In the genomic region with DNA sequence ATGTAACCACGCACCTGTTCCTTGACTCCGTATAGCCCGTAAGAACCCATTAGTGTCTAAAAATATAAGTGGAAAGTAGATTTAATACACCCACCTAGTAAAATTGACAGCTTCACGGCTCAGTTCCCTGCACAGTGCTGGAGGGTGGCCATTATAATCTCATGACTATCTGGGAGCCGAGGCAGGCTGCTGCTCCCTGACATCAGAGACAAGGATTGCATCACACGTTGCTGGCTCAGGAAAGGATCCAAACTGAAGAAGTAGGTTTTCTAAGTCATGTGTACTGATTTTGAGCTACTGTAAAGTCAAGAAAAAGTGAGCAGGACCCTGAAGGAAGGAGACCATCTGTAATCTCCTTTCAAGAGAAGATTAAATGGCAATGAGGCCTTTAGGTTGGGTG, we compare ENCODE assay signal across 27 mouse cellular contexts.
"Had no signal": no experiment of that assay in that cellular context is flagged by ENCODE, and none has a peak within 500 bp of the region (broad histone marks: within the 10 kb centered on the region; RNA-seq: fewer than 3 reads in every experiment).

No protein-coding gene starts in this region.

- H3K9ac ChIP-seq: heart, embryonic 13.5 days; heart, embryonic 15.5 days; hindbrain, embryonic 13.5 days; hindbrain, embryonic 15.5 days; kidney, embryonic 15.5 days; limb, embryonic 13.5 days; limb, embryonic 15.5 days; liver, embryonic 13.5 days had no signal

- ATAC-seq: hindbrain, postnatal 0 days; intestine, embryonic 16.5 days had no signal

- H3K4me1 ChIP-seq: heart, embryonic 10.5 days; heart, embryonic 13.5 days; heart, embryonic 15.5 days; hindbrain, embryonic 15.5 days; limb, embryonic 15.5 days had no signal

- H3K9me3 ChIP-seq: heart, embryonic 10.5 days; heart, embryonic 13.5 days; heart, embryonic 15.5 days; hindbrain, embryonic 13.5 days; hindbrain, embryonic 15.5 days; kidney, embryonic 15.5 days; limb, embryonic 13.5 days; limb, embryonic 15.5 days; liver, embryonic 13.5 days had no signal

- H3K36me3 ChIP-seq: heart, embryonic 10.5 days; heart, embryonic 13.5 days; heart, embryonic 15.5 days; hindbrain, embryonic 13.5 days; hindbrain, embryonic 15.5 days; kidney, embryonic 15.5 days; limb, embryonic 13.5 days; limb, embryonic 15.5 days; liver, embryonic 13.5 days had no signal

- H3K4me2 ChIP-seq: heart, embryonic 13.5 days; heart, embryonic 15.5 days; hindbrain, embryonic 13.5 days; hindbrain, embryonic 15.5 days; kidney, embryonic 15.5 days; limb, embryonic 13.5 days; limb, embryonic 15.5 days; liver, embryonic 11.5 days; liver, embryonic 13.5 days had no signal

- H3K27ac ChIP-seq: gastrocnemius, adult 2 months; heart, embryonic 10.5 days; heart, embryonic 13.5 days; heart, embryonic 15.5 days; hindbrain, embryonic 13.5 days; hindbrain, embryonic 15.5 days; hindbrain, postnatal 0 days; kidney, embryonic 15.5 days; kidney, postnatal 0 days; limb, embryonic 13.5 days; limb, embryonic 15.5 days; liver, embryonic 13.5 days had no signal

- H3K27me3 ChIP-seq: heart, embryonic 13.5 days; heart, embryonic 15.5 days; hindbrain, embryonic 15.5 days; limb, embryonic 13.5 days; limb, embryonic 15.5 days; liver, embryonic 13.5 days had no signal

- H3K4me3 ChIP-seq: gastrocnemius, adult 2 months; heart, embryonic 10.5 days; heart, embryonic 13.5 days; heart, embryonic 15.5 days; hindbrain, embryonic 13.5 days; hindbrain, embryonic 15.5 days; kidney, embryonic 15.5 days; limb, embryonic 13.5 days; limb, embryonic 15.5 days; liver, embryonic 13.5 days had no signal

- DNase-seq: gastrocnemius, adult 2 months; gastrocnemius, postnatal 10 days; gastrocnemius, postnatal 36 days; heart, adult 18-20 months; heart, postnatal 14 days; heart, postnatal 36 days; kidney, adult 11 months; kidney, adult 2 months; kidney, adult 9 months; kidney, postnatal 14 days; kidney, postnatal 36 days; layer of hippocampus, adult 9-11 months; layer of hippocampus, postnatal 36 days; left cerebral cortex, postnatal 4 days; liver, embryonic 13.5 days had no signal
